Mouse (Mus musculus) myocyte (in vitro differentiated cells): ENCODE measurements around the gene Bin2. TPM values are rescaled to one million over a fixed set of nuclear protein-coding genes. Genes with fewer than 3 reads are reported as not detected.
A peak's percentile ranks its signal among the peaks of the same experiment; 100 is the strongest.

Experiments used
- H3K27me3 ChIP-seq: one replicate; pipeline ENCODE4 v1.6.1; 2011; ENCODE audit not compliant: control insufficient read depth, insufficient read depth, insufficient read length
- H3K36me3 ChIP-seq: one replicate; pipeline ENCODE4 v1.6.1; 2011; ENCODE audit not compliant: control insufficient read depth, insufficient read depth
- H3K4me2 ChIP-seq: one replicate; pipeline ENCODE4 v1.6.1; 2011; ENCODE audit warnings: low read depth, control low read depth
- H3K4me3 ChIP-seq: one replicate; pipeline ENCODE4 v1.5.1; 2011; ENCODE audit warnings: mild to moderate bottlenecking, control low read depth, moderate library complexity
- H3K79me2 ChIP-seq: one replicate; pipeline ENCODE4 v1.6.1; 2011; ENCODE audit not compliant: control insufficient read depth, insufficient read depth
- H3ac ChIP-seq: one replicate; pipeline ENCODE4 v1.6.1; 2011; ENCODE audit not compliant: control insufficient read depth, insufficient read length
- CEBPB ChIP-seq: IDR thresholded peaks from 2 replicates; pipeline ENCODE4 v1.6.1; 2011; ENCODE audit warnings: mild to moderate bottlenecking, moderate library complexity; ENCODE audit not compliant: poor library complexity, insufficient read depth, severe bottlenecking
- E2F4 ChIP-seq: IDR thresholded peaks from one replicate; pipeline ENCODE4 v1.6.1; 2011; ENCODE audit warnings: mild to moderate bottlenecking, control low read depth, moderate library complexity; ENCODE audit not compliant: insufficient read depth
- MAX ChIP-seq: IDR thresholded peaks from one replicate; pipeline ENCODE4 v1.6.1; 2011; ENCODE audit warnings: low read depth, mild to moderate bottlenecking, control low read depth
- MYOD1 ChIP-seq, 3 experiments: IDR thresholded peaks; one replicate each; pipeline ENCODE4 v1.6.1; 2011; ENCODE audit warnings: control low read depth in 2 of 3, low read depth in 2 of 3, mild to moderate bottlenecking in 2 of 3, moderate library complexity in 1 of 3; ENCODE audit not compliant: insufficient read length in 2 of 3, control insufficient read depth in 1 of 3
- MYOG ChIP-seq, 3 experiments: IDR thresholded peaks; one replicate each; pipeline ENCODE4 v1.6.1; 2011; ENCODE audit warnings: control low read depth in 2 of 3, low read depth in 2 of 3, mild to moderate bottlenecking in 2 of 3; ENCODE audit not compliant: insufficient read length in 2 of 3, control insufficient read depth in 1 of 3, insufficient read depth in 1 of 3
- POLR2A ChIP-seq: IDR thresholded peaks from one replicate; pipeline ENCODE4 v1.6.1; 2011; ENCODE audit warnings: low read depth, mild to moderate bottlenecking, control low read depth, moderate library complexity; ENCODE audit not compliant: insufficient read length
- POLR2AphosphoS2 ChIP-seq: IDR thresholded peaks from one replicate; pipeline ENCODE4 v1.6.1; 2011; ENCODE audit warnings: low read depth, control low read depth; ENCODE audit not compliant: insufficient read length
- REST ChIP-seq: IDR thresholded peaks from one replicate; pipeline ENCODE4 v1.6.1; 2011; ENCODE audit warnings: mild to moderate bottlenecking, control low read depth, moderate library complexity; ENCODE audit not compliant: insufficient read depth, insufficient read length
- SRF ChIP-seq: IDR thresholded peaks from one replicate; pipeline ENCODE4 v1.6.1; 2011; ENCODE audit warnings: low read depth; ENCODE audit not compliant: control insufficient read depth, insufficient read length
- TCF12 ChIP-seq: IDR thresholded peaks from one replicate; pipeline ENCODE4 v1.6.1; 2011; ENCODE audit warnings: mild to moderate bottlenecking, control low read depth; ENCODE audit not compliant: poor library complexity, insufficient read depth, severe bottlenecking
- TCF3 ChIP-seq: IDR thresholded peaks from one replicate; pipeline ENCODE4 v1.6.1; 2011; ENCODE audit warnings: low read depth, control low read depth; ENCODE audit not compliant: insufficient read length
- USF1 ChIP-seq: IDR thresholded peaks from one replicate; pipeline ENCODE4 v1.6.1; 2011; ENCODE audit warnings: low read depth, mild to moderate bottlenecking, control low read depth, moderate library complexity
- polyA plus RNA-seq: library from polyadenylated mRNA; unstranded; fragments of >200 nt; fragmentation: generic; extraction: Trizol; gene quantifications from one replicate; pipeline ENCODE4 v1.2.1, GENCODE M21; 2012; ENCODE audit warnings: missing spikeins

The Bin2 gene
- polyA plus RNA-seq, 1 experiment, result not detected

DNA sequence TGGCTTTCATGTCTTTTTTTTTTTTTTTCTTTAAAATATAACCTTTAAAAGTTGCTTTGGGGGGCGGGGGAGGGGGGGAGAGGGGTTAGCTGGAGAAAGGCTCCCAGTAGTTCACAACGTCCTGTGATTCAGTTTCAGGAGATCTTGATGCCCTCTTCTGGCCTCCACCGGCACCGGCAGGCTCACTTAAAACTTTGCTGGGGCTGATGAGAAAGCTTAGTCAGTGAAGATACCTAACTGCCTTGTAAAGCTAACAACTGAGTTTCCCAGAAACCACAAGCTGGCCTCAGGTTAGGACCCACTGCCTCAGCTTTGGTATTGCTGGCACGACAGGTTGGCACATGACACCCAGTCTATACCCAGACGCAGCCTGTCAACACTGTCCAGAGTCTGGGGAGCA is 31.7 kb downstream of the Bin2 start:
- Histone ChIP-seq H3K79me2 (no peaks in the 10 kb centered on the region), H3K36me3 (no peaks in the 10 kb centered on the region), H3ac (no peak overlapping the region), H3K4me2 (no peak overlapping the region), H3K27me3 (peaks cover 30% of the 10 kb centered on the region), H3K4me3 (no peak overlapping the region)
- TF ChIP-seq POLR2A, result no peak
- no peak for TF ChIP-seq TCF3
- TF ChIP-seq SRF, result no peak
- no peak for TF ChIP-seq POLR2AphosphoS2
- no peak for TF ChIP-seq MYOG (IDR thresholded peaks at IDR 0.05; ENCODE audit: control insufficient read depth in 1 of 3, insufficient read depth in 1 of 3, insufficient read length in 2 of 3, low read depth in 2 of 3)
- no peak for TF ChIP-seq CEBPB
- TF ChIP-seq USF1, result no peak
- TF ChIP-seq MYOD1 (IDR thresholded peaks at IDR 0.05; ENCODE audit: control insufficient read depth in 1 of 3, insufficient read length in 2 of 3, low read depth in 2 of 3), result no peak
- TF ChIP-seq MAX, result no peak
- no peak for TF ChIP-seq E2F4
- no peak for TF ChIP-seq REST
- TF ChIP-seq TCF12, result no peak

DNA sequence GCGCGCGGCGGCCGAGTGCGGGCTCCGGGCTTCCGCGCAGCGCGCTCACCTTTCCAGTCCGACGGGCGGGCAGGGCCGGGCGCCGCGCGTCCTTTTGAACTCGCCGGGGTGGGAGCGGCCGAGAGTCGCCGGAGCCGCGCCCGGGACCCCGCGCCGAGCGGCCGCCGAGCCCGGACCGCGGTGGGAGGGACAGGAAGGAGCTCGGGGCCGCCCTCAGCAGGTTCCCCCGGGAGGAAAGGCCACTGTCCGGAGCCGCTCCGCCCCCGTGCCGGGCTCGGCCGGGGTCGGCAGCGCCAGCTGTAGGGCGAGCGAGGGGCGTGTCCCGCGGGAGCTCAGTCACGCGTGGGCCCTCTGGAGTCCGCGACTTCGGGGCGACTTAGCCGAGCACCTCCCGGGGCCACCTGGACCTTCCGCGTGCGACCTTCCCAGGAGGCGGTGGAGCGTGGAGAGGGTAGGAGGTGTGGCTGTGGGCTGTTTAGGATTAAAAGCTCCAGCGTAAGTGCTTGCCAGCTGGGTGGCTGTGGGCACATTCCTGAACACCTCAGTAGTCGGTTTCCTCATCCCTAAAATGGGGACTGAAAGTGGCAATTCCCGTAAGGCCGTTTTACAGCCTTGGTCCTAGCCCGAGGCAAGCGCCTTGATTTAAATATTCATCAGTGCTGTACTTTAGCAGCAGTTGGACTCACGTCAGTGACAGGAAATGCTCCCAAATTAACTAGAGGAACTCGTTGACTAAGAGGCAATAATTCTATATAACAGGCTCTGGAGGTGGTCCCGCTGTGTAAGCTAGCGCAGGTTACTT is 32.5 kb downstream of the Bin2 start, which contains the start of gene Smagp:
Gene Smagp (minus strand): TSS at position 241 of the 802 bp plus-strand sequence.
- peaks cover 30% of the 10 kb centered on the region for H3K27me3 ChIP-seq
- no peak for TF ChIP-seq USF1
- peak in 2 of 3 experiments; percentile 43 to 54 for TF ChIP-seq MYOG (IDR thresholded peaks at IDR 0.05; ENCODE audit: control insufficient read depth in 1 of 3, insufficient read depth in 1 of 3, insufficient read length in 2 of 3, low read depth in 2 of 3)
- TF ChIP-seq MYOD1 (IDR thresholded peaks at IDR 0.05; ENCODE audit: control insufficient read depth in 1 of 3, insufficient read length in 2 of 3, low read depth in 2 of 3), result peak in 1 of 3 experiments; percentile 0
- no peak for TF ChIP-seq TCF12
- H3K4me3 ChIP-seq, result no peak within 1 kb of the TSS
- H3K4me2 ChIP-seq, result peak within 1 kb of the TSS; percentile 77
- no peak within 1 kb of the TSS for H3ac ChIP-seq
- H3K79me2 ChIP-seq, result no peaks in the 10 kb centered on the region
- no peaks in the 10 kb centered on the region for H3K36me3 ChIP-seq

DNA sequence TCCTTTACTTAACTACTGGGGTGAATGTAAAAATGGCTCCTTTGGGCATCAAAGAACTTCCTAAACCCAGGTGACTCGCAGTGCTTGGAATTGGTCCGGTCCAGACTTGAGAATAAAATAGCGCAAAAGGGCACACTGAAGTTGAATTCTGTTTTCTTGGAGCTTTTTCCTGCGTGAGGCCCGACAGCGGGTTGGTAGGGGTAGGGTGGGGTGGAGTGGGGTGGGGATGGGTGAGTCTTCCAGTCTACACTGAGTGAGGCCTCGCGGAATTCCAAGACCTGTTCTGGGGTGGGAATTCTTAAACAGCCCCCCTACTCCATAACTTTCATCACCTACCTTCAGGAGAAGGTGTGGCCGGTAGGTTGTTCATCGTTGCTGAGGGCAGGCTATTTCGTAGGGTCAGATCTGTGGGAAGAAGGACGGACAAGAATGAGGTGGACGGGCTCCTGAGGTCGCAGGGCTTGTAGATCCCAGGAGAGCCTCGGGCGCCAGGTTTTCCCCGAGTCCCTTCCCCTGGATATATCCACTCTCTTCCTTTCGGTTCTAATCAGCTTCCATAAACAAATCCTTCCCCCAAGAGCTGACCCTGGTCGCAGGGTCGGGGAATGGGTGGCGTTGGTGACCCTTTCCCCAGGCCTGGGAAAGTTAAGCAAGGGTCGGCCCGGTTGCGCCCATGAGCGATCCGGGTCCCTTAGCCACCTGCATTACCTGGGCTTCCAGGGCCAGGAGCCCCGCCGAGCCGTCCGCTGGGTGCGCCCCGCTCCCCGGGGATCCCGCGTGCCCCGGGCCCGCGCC is 33.3 kb downstream of the Bin2 start:
- H3K79me2 ChIP-seq, result no peaks in the 10 kb centered on the region
- no peaks in the 10 kb centered on the region for H3K36me3 ChIP-seq
- H3ac ChIP-seq, result no peak overlapping the region
- H3K4me2 ChIP-seq, result peak overlapping the region; percentile 77
- TF ChIP-seq REST, result no peak
- no peak for TF ChIP-seq TCF3
- no peak for TF ChIP-seq TCF12
- TF ChIP-seq MYOG (IDR thresholded peaks at IDR 0.05; ENCODE audit: control insufficient read depth in 1 of 3, insufficient read depth in 1 of 3, insufficient read length in 2 of 3, low read depth in 2 of 3), result no peak
- no peak for TF ChIP-seq MYOD1 (IDR thresholded peaks at IDR 0.05; ENCODE audit: control insufficient read depth in 1 of 3, insufficient read length in 2 of 3, low read depth in 2 of 3)
- TF ChIP-seq SRF, result no peak
- no peak for TF ChIP-seq CEBPB
- H3K4me3 ChIP-seq, result no peak overlapping the region
- peaks cover 30% of the 10 kb centered on the region for H3K27me3 ChIP-seq

DNA sequence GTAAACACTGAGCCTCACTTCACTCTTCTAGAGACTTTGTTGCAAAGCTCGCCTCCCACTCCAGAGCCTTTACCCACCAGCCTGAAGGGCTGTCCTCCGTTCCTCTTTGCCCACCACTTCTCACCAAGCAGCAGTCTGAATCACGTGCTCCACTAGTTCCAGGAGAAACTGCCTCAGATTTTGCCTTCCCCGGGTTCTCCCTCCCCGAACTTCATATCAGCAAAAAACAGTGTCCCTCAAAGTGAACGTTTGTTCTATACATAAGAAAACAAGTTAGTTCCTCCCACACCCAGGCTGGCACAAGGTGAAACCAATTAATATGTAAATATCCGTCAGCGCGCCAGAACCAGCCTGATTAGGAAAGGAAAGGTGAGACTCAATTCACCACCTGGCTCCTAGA is 34.1 kb downstream of the Bin2 start:
- peaks cover 26% of the 10 kb centered on the region for H3K27me3 ChIP-seq
- H3K79me2 ChIP-seq, result no peaks in the 10 kb centered on the region
- no peak overlapping the region for H3K4me2 ChIP-seq
- H3ac ChIP-seq, result no peak overlapping the region
- TF ChIP-seq SRF, result no peak
- no peak for TF ChIP-seq E2F4
- no peak overlapping the region for H3K4me3 ChIP-seq
- no peaks in the 10 kb centered on the region for H3K36me3 ChIP-seq

DNA sequence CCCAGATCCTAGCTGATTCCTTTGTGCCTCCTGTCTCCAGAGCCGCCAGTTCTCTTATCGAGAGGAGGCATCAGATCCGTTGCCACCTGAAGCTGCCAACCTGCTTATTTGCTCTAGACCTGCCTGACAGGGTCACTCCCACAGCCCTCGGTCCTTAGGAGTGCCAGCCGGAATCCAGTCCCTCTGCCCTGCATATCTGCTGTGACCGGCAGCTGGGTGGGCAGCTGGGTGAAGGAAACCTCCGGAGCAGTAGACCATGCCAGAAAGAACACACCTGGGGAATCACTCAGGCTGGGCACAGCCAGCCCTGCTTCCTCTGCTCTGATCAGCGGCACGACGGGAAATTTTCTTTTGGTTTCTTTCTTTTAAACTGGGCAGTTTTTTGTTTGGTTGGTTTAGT is 36.0 kb downstream of the Bin2 start:
- Histone ChIP-seq H3ac (no peak overlapping the region), H3K79me2 (no peaks in the 10 kb centered on the region), H3K36me3 (no peaks in the 10 kb centered on the region), H3K27me3 (peaks cover 24% of the 10 kb centered on the region), H3K4me2 (no peak overlapping the region), H3K4me3 (no peak overlapping the region)
- no peak for TF ChIP-seq CEBPB
